Comparison of ENCODE assay signal across 21 mouse cellular contexts in genomic region chr2:162220586-162220985, GRCm38 (mm10).
"Had no signal": no experiment of that assay in that cellular context is flagged by ENCODE, and none has a peak within 500 bp of the region (broad histone marks: within the 10 kb centered on the region; RNA-seq: fewer than 3 reads in every experiment).

No protein-coding gene starts in this region.

- H3K9ac ChIP-seq: limb, embryonic 13.5 days; liver, embryonic 13.5 days; lung, embryonic 14.5 days; midbrain, embryonic 12.5 days; midbrain, embryonic 15.5 days; neural tube, embryonic 12.5 days; neural tube, embryonic 15.5 days had no signal

- DNase-seq: layer of hippocampus, adult 9-11 months; liver; liver, embryonic 13.5 days; lung, embryonic 14.5 days; right cerebral cortex, adult 18-20 months; right cerebral cortex, postnatal 14 days; right cerebral cortex, postnatal 4 days; thymus, adult 2 months; thymus, postnatal 14 days; thymus, postnatal 4 days had no signal

- H3K27ac ChIP-seq: kidney, postnatal 0 days; limb, embryonic 10.5 days; limb, embryonic 13.5 days; liver, embryonic 13.5 days; macrophage; midbrain, embryonic 12.5 days; midbrain, embryonic 15.5 days; neural tube, embryonic 12.5 days; neural tube, embryonic 15.5 days; stomach, postnatal 0 days had no signal

- H3K4me3 ChIP-seq: layer of hippocampus, adult 2 months; limb, embryonic 10.5 days; limb, embryonic 13.5 days; liver, embryonic 13.5 days; midbrain, embryonic 12.5 days; midbrain, embryonic 15.5 days; neural tube, embryonic 12.5 days; neural tube, embryonic 15.5 days had no signal

- H3K27me3 ChIP-seq: limb, embryonic 13.5 days; liver, embryonic 13.5 days; midbrain, embryonic 12.5 days; midbrain, embryonic 15.5 days; neural tube, embryonic 12.5 days; neural tube, embryonic 15.5 days had no signal

- H3K9me3 ChIP-seq: limb, embryonic 10.5 days; limb, embryonic 13.5 days; liver, embryonic 13.5 days; midbrain, embryonic 12.5 days; midbrain, embryonic 15.5 days; neural tube, embryonic 12.5 days; neural tube, embryonic 15.5 days had no signal

- H3K4me2 ChIP-seq: limb, embryonic 13.5 days; liver, embryonic 13.5 days; lung, embryonic 14.5 days; midbrain, embryonic 12.5 days; midbrain, embryonic 15.5 days; neural tube, embryonic 12.5 days; neural tube, embryonic 15.5 days had no signal

- H3K4me1 ChIP-seq: limb, embryonic 10.5 days; limb, embryonic 13.5 days; liver, embryonic 13.5 days; midbrain, embryonic 12.5 days; midbrain, embryonic 15.5 days; neural tube, embryonic 12.5 days; neural tube, embryonic 15.5 days had no signal

- H3K36me3 ChIP-seq: limb, embryonic 10.5 days; limb, embryonic 13.5 days; liver, embryonic 13.5 days; midbrain, embryonic 12.5 days; midbrain, embryonic 15.5 days; neural tube, embryonic 12.5 days; neural tube, embryonic 15.5 days had no signal

- ATAC-seq: lung, postnatal 0 days; midbrain, embryonic 15.5 days had no signal
